Mouse (Mus musculus) E14TG2a.4 (cell line): ENCODE data around the gene Tmem214.

Experiments
- CTCF ChIP-seq: conservative IDR thresholded peaks from 2 replicates; pipeline ENCODE4 v1.5.1; 2014; ENCODE audit warnings: low read length
- NANOG ChIP-seq: IDR thresholded peaks from 2 replicates; pipeline ENCODE4 v1.6.1; 2014; ENCODE audit warnings: borderline replicate concordance, low read length, mixed read lengths
- POU5F1 ChIP-seq: IDR thresholded peaks from 2 replicates; pipeline ENCODE4 v1.6.1; 2014; ENCODE audit warnings: low read length, borderline replicate concordance

DNA sequence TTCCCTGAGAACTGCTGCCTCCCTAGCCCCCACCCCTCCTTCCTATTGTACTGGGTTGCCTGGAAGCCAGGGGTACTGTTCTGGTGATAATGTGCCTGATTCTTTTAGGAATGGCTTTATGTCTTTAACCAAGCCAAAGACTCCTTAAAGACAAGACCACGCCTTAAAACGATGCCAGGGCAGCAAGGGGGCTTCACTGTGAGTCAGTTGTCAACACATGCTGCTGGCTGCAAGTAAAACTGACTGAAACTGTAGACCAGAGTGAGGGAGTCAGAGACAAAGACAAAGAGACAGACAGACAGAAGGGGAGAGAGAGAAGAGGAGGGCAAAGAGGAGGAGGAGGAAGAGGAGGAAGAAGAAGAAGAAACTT lies 17.3 kb upstream of the Tmem214 start:
- TF ChIP-seq CTCF (no peak), POU5F1 (no peak), NANOG (no peak)
